In the genomic region with DNA sequence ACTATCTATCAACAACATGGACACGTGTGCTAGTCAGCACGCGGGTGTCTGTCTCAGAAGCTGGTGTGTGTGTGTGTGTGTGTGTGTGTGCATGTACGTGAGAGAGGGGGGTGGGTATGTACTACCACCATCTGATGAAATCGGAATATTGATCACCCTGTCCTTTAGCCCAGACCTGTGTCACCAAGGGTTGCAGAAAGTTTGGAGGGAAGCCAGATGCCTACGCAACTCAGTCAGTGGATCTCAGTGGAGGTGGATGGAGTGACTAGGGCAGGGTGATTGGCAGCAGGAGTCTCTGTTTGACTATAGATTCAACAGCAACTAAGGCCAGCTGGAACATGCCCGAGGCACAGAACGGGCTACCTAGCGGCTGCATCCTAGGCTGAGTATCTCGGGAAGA, we compare ENCODE assay signal across 24 mouse cellular contexts. TPM values are rescaled to one million over a fixed set of nuclear protein-coding genes. Genes with fewer than 3 reads are reported as not detected.
A peak's percentile ranks its signal among the peaks of the same experiment; 100 is the strongest.
DNase-seq lines count a peak whose midpoint lies in the region; ATAC-seq and TF ChIP-seq lines count a peak whose summit lies in the region.
"Had no signal": no experiment of that assay in that cellular context is flagged by ENCODE, and none has a peak within 500 bp of the region (broad histone marks: within the 10 kb centered on the region; RNA-seq: fewer than 3 reads in every experiment).

No protein-coding gene starts in this region.

- no peak for TF ChIP-seq CTCF in liver, adult 2 months (IDR thresholded peaks at IDR 0.05; ENCODE audit: low read depth, low read length)

- no peaks in the 10 kb centered on the region for H3K79me2 ChIP-seq in liver, adult 2 months (ENCODE audit: control insufficient read depth, insufficient read depth, low read length)

- H3K9ac ChIP-seq in lung, embryonic 16.5 days (ENCODE audit: low read length): no peak overlapping the region
- H3K9ac ChIP-seq in liver, adult 2 months (ENCODE audit: low read depth, low read length): peak overlapping the region; percentile 19
- no peak overlapping the region for H3K9ac ChIP-seq in liver, embryonic 12.5 days
- no peak overlapping the region; the same call in 1 of the 2 replicates for H3K9ac ChIP-seq in liver, embryonic 16.5 days (ENCODE audit: low read depth, low read length)
- H3K9ac ChIP-seq: embryonic facial prominence, embryonic 15.5 days; forebrain, embryonic 15.5 days; heart, embryonic 12.5 days; hindbrain, embryonic 14.5 days had no signal

- peaks cover 2% of the 10 kb centered on the region; the same call in 1 of the 2 replicates for H3K4me1 ChIP-seq in lung, embryonic 16.5 days (replicated peaks; ENCODE audit: control insufficient read depth, insufficient read depth, low read length)
- peaks cover 30% of the 10 kb centered on the region for H3K4me1 ChIP-seq in liver, adult 2 months (ENCODE audit: control insufficient read depth, insufficient read depth, low read length)
- H3K4me1 ChIP-seq in liver, embryonic 12.5 days: peaks cover 22% of the 10 kb centered on the region
- H3K4me1 ChIP-seq in liver, embryonic 16.5 days (ENCODE audit: control insufficient read depth, low read depth, low read length): peaks cover 14% of the 10 kb centered on the region

- 82% methylated on average over 10 of the region's 10 CpGs for WGBS in lung, embryonic 16.5 days
- WGBS in liver, adult 2 months: 26% methylated on average over 10 of the region's 10 CpGs
- 69% methylated on average over 10 of the region's 10 CpGs for WGBS in liver, embryonic 12.5 days (ENCODE audit: insufficient replicate concordance)
- WGBS in liver, embryonic 16.5 days (ENCODE audit: insufficient replicate concordance): 63% methylated on average over 10 of the region's 10 CpGs

- H3K27ac ChIP-seq in lung, embryonic 16.5 days (ENCODE audit: low read length): no peak overlapping the region
- peak overlapping the region; percentile 73 for H3K27ac ChIP-seq in liver, adult 2 months (replicated peaks; ENCODE audit: insufficient read depth, low read depth, low read length)
- H3K27ac ChIP-seq in liver, embryonic 12.5 days: no peak overlapping the region
- peak overlapping the region; percentile 69 for H3K27ac ChIP-seq in liver, embryonic 16.5 days (ENCODE audit: low read length)
- H3K27ac ChIP-seq: embryonic facial prominence, embryonic 15.5 days; forebrain, embryonic 15.5 days; hindbrain, embryonic 10.5 days; hindbrain, embryonic 14.5 days had no signal

- no peak overlapping the region for H3K4me3 ChIP-seq in lung, embryonic 16.5 days (ENCODE audit: low read length)
- 0 out of 2 replicates have a peak overlapping the region, but pooled peaks have one; percentile 0 for H3K4me3 ChIP-seq in liver, adult 2 months (ENCODE audit: insufficient read depth, low read depth, low read length)
- H3K4me3 ChIP-seq in liver, embryonic 12.5 days: no peak overlapping the region
- peak overlapping the region; percentile 23; the same call in 1 of the 2 replicates for H3K4me3 ChIP-seq in liver, embryonic 16.5 days (ENCODE audit: low read depth, low read length)
- H3K4me3 ChIP-seq: embryonic facial prominence, embryonic 15.5 days; erythroblast, embryonic 14.5 days; forebrain, embryonic 15.5 days; heart, embryonic 12.5 days; hindbrain, embryonic 10.5 days had no signal

- no peaks in the 10 kb centered on the region for H3K9me3 ChIP-seq in lung, embryonic 16.5 days (ENCODE audit: control insufficient read depth, low read length)
- no peaks in the 10 kb centered on the region for H3K9me3 ChIP-seq in liver, embryonic 12.5 days (replicated peaks)
- no peaks in the 10 kb centered on the region for H3K9me3 ChIP-seq in liver, embryonic 16.5 days (replicated peaks; ENCODE audit: control insufficient read depth, low read length)
- H3K9me3 ChIP-seq: embryonic facial prominence, embryonic 15.5 days; forebrain, embryonic 15.5 days; G1E; heart, embryonic 12.5 days; hindbrain, embryonic 10.5 days had no signal

- H3K36me3 ChIP-seq in lung, embryonic 16.5 days (ENCODE audit: control insufficient read depth, insufficient read depth, low read length): no peaks in the 10 kb centered on the region
- H3K36me3 ChIP-seq in liver, adult 2 months (ENCODE audit: control insufficient read depth, insufficient read depth, low read length): no peaks in the 10 kb centered on the region
- no peaks in the 10 kb centered on the region for H3K36me3 ChIP-seq in liver, embryonic 12.5 days
- no peaks in the 10 kb centered on the region for H3K36me3 ChIP-seq in liver, embryonic 16.5 days (ENCODE audit: control insufficient read depth, insufficient read depth)
- H3K36me3 ChIP-seq: embryonic facial prominence, embryonic 15.5 days; forebrain, embryonic 15.5 days; G1E; heart, embryonic 12.5 days; hindbrain, embryonic 10.5 days had no signal

- H3K27me3 ChIP-seq in lung, embryonic 16.5 days (ENCODE audit: control insufficient read depth, insufficient read depth, low read depth, low read length): no peaks in the 10 kb centered on the region
- H3K27me3 ChIP-seq in liver, adult 2 months (ENCODE audit: control insufficient read depth, insufficient read depth, low read length): no peaks in the 10 kb centered on the region
- peaks cover 39% of the 10 kb centered on the region for H3K27me3 ChIP-seq in liver, embryonic 12.5 days (replicated peaks)
- no peaks in the 10 kb centered on the region for H3K27me3 ChIP-seq in liver, embryonic 16.5 days (ENCODE audit: control insufficient read depth, insufficient read depth, low read depth, low read length)
- H3K27me3 ChIP-seq: forebrain, embryonic 15.5 days had no signal

- 0 out of 2 replicates have a peak, but pooled peaks have one; percentile 10 for ATAC-seq in lung, embryonic 16.5 days (ENCODE audit: low read depth)
- peak; percentile 64 for ATAC-seq in liver, embryonic 12.5 days
- peak; percentile 90 for ATAC-seq in liver, embryonic 16.5 days (ENCODE audit: low read depth)
- no peak for ATAC-seq in CD4-positive, CD25-positive, alpha-beta regulatory T cell, adult 4 months
- ATAC-seq: forebrain, embryonic 15.5 days had no signal

- no peak overlapping the region for H3K4me2 ChIP-seq in lung, embryonic 16.5 days (ENCODE audit: low read depth, low read length)
- no peak overlapping the region for H3K4me2 ChIP-seq in liver, embryonic 12.5 days
- no peak overlapping the region for H3K4me2 ChIP-seq in liver, embryonic 16.5 days (ENCODE audit: low read depth, low read length)
- H3K4me2 ChIP-seq: embryonic facial prominence, embryonic 15.5 days; forebrain, embryonic 15.5 days; heart, embryonic 12.5 days; hindbrain, embryonic 14.5 days had no signal

- no peak for DNase-seq in lung, postnatal 10 days
- peak; percentile 100 for DNase-seq in liver, adult 2 months (ENCODE audit: extremely low read depth, low read depth, low spot score)
- no peak for DNase-seq in kidney, adult 8-10 months
- DNase-seq: cerebellum, adult 2 months; cerebellum, postnatal 14 days; embryo, embryonic 11 days; gastrocnemius, postnatal 10 days; heart, adult 18-20 months had no signal

- no peak for TF ChIP-seq POLR2A in liver, adult 2 months (IDR thresholded peaks at IDR 0.05; ENCODE audit: extremely low read depth, insufficient read depth, low read length)

RNA-seq across cellular contexts. Expression of a gene that starts 4.7 kb away (rescaled TPM):
- polyA plus RNA-seq in lung, embryonic 16.5 days (2015; fragmentation: Nextera tagmentation; extraction: Ambion mirVana): 0.09 and 0.38 TPM in 2 replicates
- total RNA-seq in liver, adult 2 months (2014; rRNA removed): 106 and 193 TPM in 2 replicates
- polyA plus RNA-seq in liver, adult 2 months (2012; rRNA removed): 85.1 and 113 TPM in 2 replicates
- 0.06 TPM in 1 of 2 replicates, not detected in the other for polyA plus RNA-seq in liver, embryonic 12.5 days (2016; fragmentation: Nextera tagmentation; extraction: Ambion mirVana)
- polyA plus RNA-seq in liver, embryonic 16.5 days (2015; fragmentation: Nextera tagmentation; extraction: Ambion mirVana): 1.9 and 2.4 TPM in 2 replicates
- polyA plus RNA-seq in CD4-positive, CD25-positive, alpha-beta regulatory T cell, adult 4 months (2017; shearing (Covaris generic)): not detected
- total RNA-seq: common myeloid progenitor, adult 5-6 weeks; gastrocnemius, postnatal 10 days; gastrocnemius, postnatal 4 days; heart, adult 18-20 months; heart, postnatal 25 days had no signal
- polyA plus RNA-seq: embryonic facial prominence, embryonic 11.5 days; erythroblast, embryonic 14.5 days; forebrain, embryonic 11.5 days; forebrain, embryonic 15.5 days; G1E; hindbrain, embryonic 10.5 days; hindbrain, embryonic 14.5 days had no signal

RNA-seq across cellular contexts. Expression of a gene that starts 21.4 kb away (rescaled TPM):
- 15.9 and 16.3 TPM in 2 replicates for polyA plus RNA-seq in lung, embryonic 16.5 days (2015; fragmentation: Nextera tagmentation; extraction: Ambion mirVana)
- total RNA-seq in liver, adult 2 months (2014; rRNA removed): 4.8 TPM in 2 replicates
- polyA plus RNA-seq in liver, adult 2 months (2012; rRNA removed): 2.9 and 3.9 TPM in 2 replicates
- 7.4 and 7.7 TPM in 2 replicates for polyA plus RNA-seq in liver, embryonic 12.5 days (2016; fragmentation: Nextera tagmentation; extraction: Ambion mirVana)
- polyA plus RNA-seq in liver, embryonic 16.5 days (2015; fragmentation: Nextera tagmentation; extraction: Ambion mirVana): 4.4 and 5.0 TPM in 2 replicates
- polyA plus RNA-seq in CD4-positive, CD25-positive, alpha-beta regulatory T cell, adult 4 months (2017; shearing (Covaris generic)): 1 to 10 TPM; 6.8 to 7.4 TPM

RNA-seq across cellular contexts. Expression of a gene that starts 39.0 kb away (rescaled TPM):
- 34.8 and 35.1 TPM in 2 replicates for polyA plus RNA-seq in lung, embryonic 16.5 days (2015; fragmentation: Nextera tagmentation; extraction: Ambion mirVana)
- 57.8 and 67.9 TPM in 2 replicates for total RNA-seq in liver, adult 2 months (2014; rRNA removed)
- 19.3 and 29.3 TPM in 2 replicates for polyA plus RNA-seq in liver, adult 2 months (2012; rRNA removed)
- 18.5 and 20.1 TPM in 2 replicates for polyA plus RNA-seq in liver, embryonic 12.5 days (2016; fragmentation: Nextera tagmentation; extraction: Ambion mirVana)
- 18.2 and 18.6 TPM in 2 replicates for polyA plus RNA-seq in liver, embryonic 16.5 days (2015; fragmentation: Nextera tagmentation; extraction: Ambion mirVana)
- polyA plus RNA-seq in CD4-positive, CD25-positive, alpha-beta regulatory T cell, adult 4 months (2017; shearing (Covaris generic)): 10 to 100 TPM; 15.1 to 15.2 TPM
- polyA plus RNA-seq: G1E had no signal

Comparison
In these comparisons a context has a peak if more than half of its experiments do, and no peak if none do; other contexts are left out.
1. H3K27ac ChIP-seq: peak in liver, adult 2 months (single experiment) and liver, embryonic 16.5 days (single experiment); none in lung, embryonic 16.5 days (single experiment) and liver, embryonic 12.5 days (single experiment).
2. H3K4me3 ChIP-seq: peak in liver, adult 2 months (single experiment) and liver, embryonic 16.5 days (single experiment); none in lung, embryonic 16.5 days (single experiment) and liver, embryonic 12.5 days (single experiment).
3. RNA of a gene that starts 4.7 kb away (polyA plus RNA-seq): 85.1 to 113 TPM in liver, adult 2 months; 1.9 to 2.4 TPM in liver, embryonic 16.5 days, 0.09 to 0.38 TPM in lung, embryonic 16.5 days, 0.06 TPM in liver, embryonic 12.5 days and not detected in CD4-positive, CD25-positive, alpha-beta regulatory T cell, adult 4 months; every median in the first group is over 10 times any median in the second.